Mouse (Mus musculus): Measurements from ENCODE around the gene Zfp423.

DNA sequence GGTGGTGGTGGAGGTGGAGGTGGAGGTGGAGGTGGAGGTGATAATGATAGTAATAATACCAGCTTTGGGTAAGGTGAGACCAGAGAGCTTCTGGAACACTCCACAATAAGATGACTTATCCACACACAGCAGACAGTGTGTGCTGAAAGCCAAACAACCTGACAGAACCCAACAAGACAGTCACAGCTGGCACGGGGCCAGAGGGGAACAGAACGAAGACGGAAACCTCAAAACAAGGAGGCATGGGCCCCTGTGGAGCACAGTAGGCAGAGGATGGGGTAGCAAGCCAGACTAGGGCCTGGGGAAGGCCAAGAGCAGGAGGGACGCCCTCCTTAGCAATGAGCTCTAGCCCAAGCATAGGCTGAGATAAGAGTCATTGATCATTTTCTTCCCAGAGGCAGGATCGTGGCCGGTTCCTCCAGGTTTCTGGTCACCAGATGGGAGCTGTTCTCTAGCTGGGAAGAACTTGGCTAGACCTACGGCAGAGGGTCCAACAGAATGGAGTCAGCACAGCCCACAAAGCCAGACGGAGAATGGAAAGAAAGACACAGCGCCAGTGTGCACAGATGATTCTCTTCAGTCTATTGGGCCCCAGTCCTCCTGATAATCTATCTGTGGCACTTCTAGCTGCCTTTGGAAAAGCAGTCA lies 133.3 kb downstream of the Zfp423 start:
- TF ChIP-seq POLR2A (IDR thresholded peaks at IDR 0.05; ENCODE audit: control insufficient read depth, extremely low read depth, insufficient read depth, low read length, poor library complexity) (no peak), CTCF (IDR thresholded peaks at IDR 0.05; ENCODE audit: borderline replicate concordance, control insufficient read depth, extremely low read depth, insufficient read depth, low read length, poor library complexity) (no peak)
